Comparison of ENCODE assay signal across 13 mouse cellular contexts in genomic region chr5:20821647-20822046, GRCm38 (mm10).
DNase-seq lines count a peak whose midpoint lies in the region; ATAC-seq and TF ChIP-seq lines count a peak whose summit lies in the region.
"Had no signal": no experiment of that assay in that cellular context is flagged by ENCODE, and none has a peak within 500 bp of the region (broad histone marks: within the 10 kb centered on the region; RNA-seq: fewer than 3 reads in every experiment).

No protein-coding gene starts in this region.

- 57% methylated on average over 1 of the region's 1 CpGs for WGBS in embryonic facial prominence, embryonic 14.5 days
- WGBS in embryonic facial prominence, embryonic 10.5 days: 83% methylated on average over 1 of the region's 1 CpGs
- 25% methylated on average over 1 of the region's 1 CpGs for WGBS in lung, embryonic 14.5 days
- 42% methylated on average over 1 of the region's 1 CpGs for WGBS in stomach, embryonic 16.5 days

- TF ChIP-seq CTCF in lung, embryonic 14.5 days (IDR thresholded peaks at IDR 0.05; ENCODE audit: low read depth): no peak

- H3K4me2 ChIP-seq in embryonic facial prominence, embryonic 14.5 days (ENCODE audit: low read depth, low read length): no peak overlapping the region
- no peak overlapping the region for H3K4me2 ChIP-seq in lung, embryonic 14.5 days
- H3K4me2 ChIP-seq in stomach, embryonic 16.5 days (ENCODE audit: low read depth, low read length): no peak overlapping the region
- H3K4me2 ChIP-seq: liver, embryonic 11.5 days; neural tube, embryonic 15.5 days had no signal

- H3K36me3 ChIP-seq in embryonic facial prominence, embryonic 14.5 days (ENCODE audit: control insufficient read depth, insufficient read depth, low read length): no peaks in the 10 kb centered on the region
- no peaks in the 10 kb centered on the region for H3K36me3 ChIP-seq in embryonic facial prominence, embryonic 10.5 days (replicated peaks)
- no peaks in the 10 kb centered on the region for H3K36me3 ChIP-seq in lung, embryonic 14.5 days (ENCODE audit: insufficient read depth)
- H3K36me3 ChIP-seq in stomach, embryonic 16.5 days (ENCODE audit: control insufficient read depth, insufficient read depth, low read length): no peaks in the 10 kb centered on the region
- H3K36me3 ChIP-seq: neural tube, embryonic 15.5 days had no signal

- H3K4me1 ChIP-seq in embryonic facial prominence, embryonic 14.5 days (ENCODE audit: control insufficient read depth, insufficient read depth, low read length): no peaks in the 10 kb centered on the region
- H3K4me1 ChIP-seq in embryonic facial prominence, embryonic 10.5 days: no peaks in the 10 kb centered on the region
- no peaks in the 10 kb centered on the region for H3K4me1 ChIP-seq in lung, embryonic 14.5 days (ENCODE audit: insufficient read depth)
- peaks cover 5% of the 10 kb centered on the region; the same call in 1 of the 2 replicates for H3K4me1 ChIP-seq in stomach, embryonic 16.5 days (ENCODE audit: control insufficient read depth, insufficient read depth, low read length)
- H3K4me1 ChIP-seq: neural tube, embryonic 15.5 days had no signal

- no peak overlapping the region for H3K4me3 ChIP-seq in embryonic facial prominence, embryonic 14.5 days (ENCODE audit: low read depth, low read length)
- H3K4me3 ChIP-seq in embryonic facial prominence, embryonic 10.5 days: no peak overlapping the region
- no peak overlapping the region for H3K4me3 ChIP-seq in lung, embryonic 14.5 days (ENCODE audit: low read depth, low read length)
- H3K4me3 ChIP-seq in stomach, embryonic 16.5 days (replicated peaks; ENCODE audit: low read length): no peak overlapping the region
- H3K4me3 ChIP-seq: neural tube, embryonic 15.5 days had no signal

- H3K27me3 ChIP-seq in embryonic facial prominence, embryonic 14.5 days (replicated peaks; ENCODE audit: control insufficient read depth, insufficient read depth, low read length): no peaks in the 10 kb centered on the region
- no peaks in the 10 kb centered on the region for H3K27me3 ChIP-seq in embryonic facial prominence, embryonic 10.5 days (replicated peaks; ENCODE audit: low read depth, poor library complexity, severe bottlenecking)
- no peaks in the 10 kb centered on the region for H3K27me3 ChIP-seq in lung, embryonic 14.5 days (ENCODE audit: insufficient read depth, low read length)
- H3K27me3 ChIP-seq in stomach, embryonic 16.5 days (ENCODE audit: control insufficient read depth, insufficient read depth, low read length): no peaks in the 10 kb centered on the region
- H3K27me3 ChIP-seq: CH12.LX; neural tube, embryonic 15.5 days had no signal

- no peak overlapping the region for H3K9ac ChIP-seq in embryonic facial prominence, embryonic 14.5 days (ENCODE audit: low read depth, low read length)
- H3K9ac ChIP-seq in lung, embryonic 14.5 days: no peak overlapping the region
- no peak overlapping the region for H3K9ac ChIP-seq in stomach, embryonic 16.5 days (ENCODE audit: low read length)
- H3K9ac ChIP-seq: neural tube, embryonic 15.5 days had no signal

- ATAC-seq in embryonic facial prominence, embryonic 14.5 days (ENCODE audit: low read depth): peak; percentile 72; the same call in 1 of the 2 replicates
- peak; percentile 76; the same call in 1 of the 2 replicates for ATAC-seq in lung, embryonic 14.5 days (ENCODE audit: insufficient read depth)
- peak; percentile 66; the same call in 1 of the 2 replicates for ATAC-seq in stomach, embryonic 16.5 days (ENCODE audit: insufficient read depth, low FRiP score)

- H3K27ac ChIP-seq in embryonic facial prominence, embryonic 14.5 days (replicated peaks; ENCODE audit: low read depth, low read length): no peak overlapping the region
- no peak overlapping the region for H3K27ac ChIP-seq in embryonic facial prominence, embryonic 10.5 days (replicated peaks)
- H3K27ac ChIP-seq in lung, embryonic 14.5 days (ENCODE audit: low read depth): no peak overlapping the region
- no peak overlapping the region; the same call in 1 of the 2 replicates for H3K27ac ChIP-seq in stomach, embryonic 16.5 days (ENCODE audit: low read length)
- H3K27ac ChIP-seq: neural tube, embryonic 15.5 days had no signal

- no peaks in the 10 kb centered on the region for H3K9me3 ChIP-seq in embryonic facial prominence, embryonic 14.5 days (ENCODE audit: control insufficient read depth, low read length)
- H3K9me3 ChIP-seq in embryonic facial prominence, embryonic 10.5 days: no peaks in the 10 kb centered on the region
- H3K9me3 ChIP-seq in lung, embryonic 14.5 days (ENCODE audit: low read depth, low read length): no peaks in the 10 kb centered on the region
- H3K9me3 ChIP-seq in stomach, embryonic 16.5 days (replicated peaks; ENCODE audit: control insufficient read depth, low read length): no peaks in the 10 kb centered on the region
- H3K9me3 ChIP-seq: neural tube, embryonic 15.5 days had no signal

- peak; percentile 33 for DNase-seq in embryonic facial prominence, embryonic 14.5 days (ENCODE audit: low spot score)
- DNase-seq in embryonic facial prominence, embryonic 10.5 days (ENCODE audit: low spot score): no peak
- peak; percentile 3 to 18 for DNase-seq in urinary bladder, adult 18-20 months (ENCODE audit: low spot score in 2 of 2)
- no peak for DNase-seq in urinary bladder, postnatal 4 days (ENCODE audit: low spot score in 2 of 2)
- DNase-seq in lung, embryonic 14.5 days: peak; percentile 18
- DNase-seq in retina, postnatal 1 day: no peak
- DNase-seq in right cerebral cortex, adult 18-20 months: no peak
- DNase-seq: kidney, postnatal 36 days; thymus, adult 18-20 months had no signal

Comparison
In these comparisons a context has a peak if more than half of its experiments do, and no peak if none do; other contexts are left out.
1. DNase-seq: peak in embryonic facial prominence, embryonic 14.5 days (single experiment), urinary bladder, adult 18-20 months (2 of 2) and lung, embryonic 14.5 days (single experiment); none in embryonic facial prominence, embryonic 10.5 days (single experiment), urinary bladder, postnatal 4 days (0 of 2), retina, postnatal 1 day (single experiment) and right cerebral cortex, adult 18-20 months (single experiment).
2. Peak in every context shown above with its lines, with median percentiles within 50 percentile points of each other: ATAC-seq.